Mouse (Mus musculus) lung, postnatal 25 days (tissue): ENCODE measurements at regions not wholly inside any gene's neighbourhood (a gene's known extent, or its start where the extent isn't known, plus 50 kb on each side); places are given as distances from the start of the nearest gene placed in this dataset.

Source experiments
- DNase-seq: peaks from one replicate; pipeline ENCODE4 v3.0.0; 2022; ENCODE audit warnings: low spot score

DNA sequence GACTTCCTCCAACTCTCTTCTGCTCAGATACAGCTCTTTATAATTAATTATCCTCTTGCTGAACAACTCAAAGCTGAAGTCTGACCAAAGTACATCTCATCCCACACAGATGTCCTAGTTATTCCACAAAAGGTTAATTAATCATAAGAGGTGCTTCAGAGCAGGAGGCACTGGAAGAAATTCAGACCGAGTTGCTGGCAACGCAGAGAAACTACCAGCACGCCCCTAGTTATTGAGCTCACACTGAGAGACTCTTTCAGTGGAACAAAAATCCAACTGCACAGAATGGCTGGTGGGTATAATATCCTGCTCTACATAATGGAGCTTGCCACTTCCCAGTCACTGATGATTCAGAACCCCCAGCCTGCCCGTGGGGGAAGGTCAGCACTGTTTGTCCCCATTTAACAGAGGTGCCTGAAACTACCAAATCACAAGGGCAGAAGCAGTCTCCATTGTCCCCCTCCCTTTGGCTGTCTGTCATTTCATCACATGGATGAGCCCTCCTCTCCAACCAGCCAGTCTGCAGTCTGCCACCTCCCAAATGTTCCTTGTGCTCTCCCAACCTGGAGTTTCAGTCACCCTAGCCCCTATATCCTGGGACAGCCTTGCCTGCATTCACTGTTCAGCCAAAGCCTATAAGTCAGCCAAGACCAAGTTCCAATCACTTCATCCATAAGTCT, 170.3 kb upstream of the Creb1 start:
- DNase-seq = no peak

DNA sequence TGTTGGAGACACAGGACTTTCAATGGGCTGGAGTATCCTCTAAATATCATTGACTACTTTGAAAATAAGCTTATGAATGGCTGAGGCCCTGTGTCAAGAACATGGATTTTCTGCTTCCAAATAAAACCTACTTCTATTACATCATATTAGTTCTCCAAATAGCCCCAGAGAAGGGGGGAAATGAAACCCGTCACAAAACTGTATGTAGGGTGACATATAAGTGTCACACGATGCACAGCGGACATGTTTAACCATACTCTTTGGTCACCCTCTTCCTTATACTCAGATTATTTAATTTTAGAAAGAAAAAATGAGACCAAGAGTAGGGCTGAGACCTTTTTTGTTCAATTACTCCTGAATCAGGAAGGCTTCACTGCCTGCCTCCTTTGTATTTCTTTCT, 189.2 kb upstream of the Creb1 start:
- DNase-seq = no peak

DNA sequence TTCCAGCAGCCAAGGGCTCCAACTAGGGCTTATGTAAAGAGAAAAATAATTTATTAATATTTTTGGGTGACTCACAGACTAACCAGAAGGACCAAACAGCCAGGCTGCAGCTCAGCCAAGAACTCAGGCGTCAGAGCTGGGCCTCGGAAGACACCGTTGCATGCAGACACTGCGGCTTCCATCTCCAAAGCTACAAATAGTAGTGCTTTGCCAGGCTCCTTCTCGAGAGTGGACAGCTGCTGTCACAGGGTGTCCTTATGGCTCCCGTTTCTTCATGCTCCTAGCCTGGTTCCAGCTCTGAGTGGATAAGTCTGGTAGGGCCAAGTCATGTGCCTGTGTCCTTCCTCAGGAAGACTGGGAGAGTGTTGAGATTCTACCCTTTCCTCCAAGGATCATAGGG, 190.8 kb upstream of the Creb1 start:
- DNase-seq = no peak

DNA sequence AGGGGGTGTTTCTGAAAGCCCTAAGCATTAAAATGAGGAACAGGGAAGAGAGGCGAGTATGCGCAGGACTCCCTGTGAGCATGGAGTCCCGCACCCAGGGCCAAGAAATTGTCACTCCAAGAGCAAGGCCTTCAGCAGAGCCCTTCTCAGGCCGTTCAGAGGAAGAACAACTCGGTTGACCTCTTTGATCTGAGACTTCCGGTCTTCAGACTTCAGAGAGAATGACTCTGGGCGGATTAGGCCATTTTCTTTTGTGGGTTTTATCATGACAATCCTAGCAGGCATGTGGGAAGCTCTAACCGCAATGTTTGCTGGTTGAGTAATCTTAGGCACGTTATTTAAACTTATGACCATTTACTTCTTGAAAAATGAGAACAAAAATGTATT, 193.9 kb upstream of the Creb1 start:
- DNase-seq = no peak

DNA sequence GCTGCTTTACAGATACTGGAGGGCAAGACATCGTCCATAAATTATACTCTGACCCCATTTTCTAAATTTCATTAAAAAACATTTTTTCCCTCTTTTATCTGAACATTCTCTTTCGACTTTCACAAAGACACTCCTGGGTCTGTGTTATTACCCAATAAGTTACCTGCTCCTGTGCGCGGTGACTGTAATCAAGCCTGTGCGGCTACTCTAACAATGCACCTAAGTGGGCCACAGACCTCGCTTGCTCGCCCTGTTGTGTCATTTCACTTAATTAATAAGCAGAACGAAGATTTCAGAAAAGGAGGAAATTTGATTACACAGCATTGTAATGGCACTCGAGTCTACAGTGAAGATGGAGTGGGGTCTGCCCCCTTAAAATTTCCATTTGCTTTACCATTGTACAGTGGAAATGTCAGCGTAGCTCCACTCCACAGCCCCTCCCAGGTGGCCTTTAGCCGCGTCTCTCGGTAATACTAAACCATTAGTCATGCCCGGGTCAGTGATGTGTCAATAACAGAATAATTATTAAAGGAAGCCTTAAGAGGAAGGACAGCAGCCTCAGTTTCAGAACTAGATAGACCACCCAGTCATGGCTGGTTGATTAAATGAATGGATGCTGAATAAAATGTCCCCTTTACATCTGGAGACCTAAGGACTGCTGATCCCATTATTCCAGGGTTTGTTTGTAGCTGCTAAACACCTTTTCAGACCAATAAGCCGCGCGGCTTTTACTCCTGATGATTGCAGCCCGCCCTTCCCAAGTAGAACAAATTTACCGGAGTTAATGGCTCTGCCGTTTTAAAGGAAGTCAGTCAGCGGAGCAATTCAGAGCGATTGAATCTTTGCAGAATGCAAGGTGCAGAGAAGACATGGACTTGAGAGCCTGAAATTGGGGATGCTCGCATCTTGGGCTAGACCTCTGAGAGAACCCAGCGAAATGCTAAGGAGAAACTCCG, 194.5 kb upstream of the Creb1 start:
- no peak for DNase-seq

DNA sequence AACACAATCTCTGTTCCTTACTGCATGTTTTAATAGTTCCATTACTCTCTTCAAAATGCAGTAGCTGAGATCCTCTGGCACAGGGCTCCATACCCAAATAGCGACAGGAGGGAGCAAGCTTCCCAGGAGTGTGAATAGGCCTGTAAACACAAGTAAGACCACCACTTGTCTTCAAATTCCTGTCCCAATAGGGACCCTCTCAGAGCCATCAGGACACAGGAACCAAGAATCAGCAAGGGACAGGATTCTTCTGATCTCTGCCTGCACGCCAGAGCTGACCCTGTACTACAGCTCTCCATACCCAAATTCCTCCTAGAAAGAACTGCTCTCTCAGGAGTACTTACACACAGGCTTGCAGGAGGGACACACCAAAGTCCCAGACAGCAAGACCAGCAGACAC, 200.9 kb upstream of the Creb1 start:
- no peak for DNase-seq

DNA sequence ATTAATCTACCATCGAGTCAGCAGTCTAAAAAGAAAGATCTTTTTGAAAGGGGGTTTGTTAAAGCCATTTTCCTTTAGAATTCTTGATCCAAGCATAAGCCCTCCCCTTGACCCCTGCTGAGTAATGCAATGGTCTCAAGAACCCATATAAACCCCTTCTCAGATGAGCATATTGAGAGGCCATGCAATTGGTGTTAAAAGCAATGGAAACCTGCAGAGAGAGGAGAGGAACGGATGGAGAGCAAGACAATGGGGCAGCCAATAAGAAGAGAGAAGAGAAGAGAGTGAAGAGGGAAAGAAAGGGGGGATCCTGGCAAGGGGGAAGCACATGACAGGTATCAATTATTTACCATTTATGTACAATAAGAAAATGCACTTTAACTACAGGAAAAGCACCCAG, 201.7 kb upstream of the Creb1 start:
- DNase-seq = no peak

DNA sequence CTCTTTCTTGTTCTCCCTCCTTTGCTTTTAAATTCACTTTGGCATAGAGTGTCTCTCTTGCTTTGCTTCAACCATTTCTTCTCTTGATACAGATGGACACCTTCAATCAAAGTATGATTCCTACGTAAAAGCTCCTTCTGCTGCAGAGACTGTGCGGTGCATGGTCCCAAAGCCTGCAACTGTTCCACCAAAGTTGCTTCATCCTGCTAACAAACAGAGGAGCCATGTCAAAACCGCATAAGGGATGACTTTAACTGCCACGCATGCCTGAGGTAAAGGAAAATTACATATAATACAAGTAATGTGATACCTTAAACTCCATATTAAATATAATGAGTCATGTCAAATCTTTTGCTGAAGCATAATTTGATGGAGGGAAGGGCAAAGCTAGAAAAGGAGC, 200.1 kb upstream of the Klf7 start:
- no peak for DNase-seq

DNA sequence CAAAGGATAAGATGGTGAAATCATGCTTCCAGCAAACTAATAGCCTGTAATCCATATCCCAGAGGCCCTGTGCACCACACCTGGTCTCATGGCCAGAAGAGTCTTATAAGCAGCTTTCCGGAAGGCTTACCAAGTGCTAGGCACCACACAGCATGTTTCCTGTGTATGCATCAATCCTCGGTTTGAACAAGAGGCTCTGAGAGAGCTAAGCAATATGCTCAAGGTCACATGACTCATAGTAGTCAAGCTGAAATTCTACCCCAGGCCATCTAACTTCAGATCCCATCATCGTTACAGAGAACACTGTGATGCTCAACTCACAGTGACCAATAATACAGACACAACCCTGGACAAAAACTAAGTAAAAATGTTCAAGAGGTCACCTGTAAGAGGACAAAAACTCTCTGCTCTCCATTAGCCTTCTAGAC, 197.1 kb upstream of the Klf7 start:
- DNase-seq = no peak

DNA sequence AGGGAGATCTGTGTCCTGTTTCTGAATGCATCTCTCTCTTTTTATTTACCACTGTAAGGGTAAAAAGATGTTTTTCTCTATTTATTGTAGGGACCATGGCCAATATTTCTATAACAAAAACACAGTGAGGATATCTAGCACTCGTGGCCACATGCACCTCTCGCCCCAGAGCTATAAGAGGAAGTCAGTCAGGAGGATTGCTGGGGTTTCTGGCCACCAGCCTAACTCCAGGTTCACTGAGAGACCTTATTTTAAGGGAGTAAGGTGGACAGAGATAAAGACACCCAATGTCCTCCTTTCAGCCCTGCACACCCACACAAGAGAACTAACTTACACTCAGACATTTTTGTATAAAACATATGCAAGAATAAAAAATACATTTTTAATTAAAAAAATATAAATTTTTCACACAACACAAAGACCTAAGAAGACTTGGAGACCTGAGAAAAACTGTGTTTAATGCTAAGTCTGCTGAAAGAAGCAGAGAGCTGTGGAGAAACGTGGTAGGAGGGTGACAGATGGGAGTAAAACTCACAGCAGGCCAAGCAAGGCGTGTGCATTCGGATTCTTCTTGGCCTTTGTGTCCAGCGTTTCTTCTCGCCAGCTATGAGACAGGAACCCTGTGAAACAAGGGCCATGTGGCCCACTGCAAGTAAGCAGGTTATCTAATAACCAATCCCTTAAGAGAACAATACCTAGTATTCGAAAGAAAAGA, 196.5 kb upstream of the Klf7 start:
- DNase-seq = no peak

DNA sequence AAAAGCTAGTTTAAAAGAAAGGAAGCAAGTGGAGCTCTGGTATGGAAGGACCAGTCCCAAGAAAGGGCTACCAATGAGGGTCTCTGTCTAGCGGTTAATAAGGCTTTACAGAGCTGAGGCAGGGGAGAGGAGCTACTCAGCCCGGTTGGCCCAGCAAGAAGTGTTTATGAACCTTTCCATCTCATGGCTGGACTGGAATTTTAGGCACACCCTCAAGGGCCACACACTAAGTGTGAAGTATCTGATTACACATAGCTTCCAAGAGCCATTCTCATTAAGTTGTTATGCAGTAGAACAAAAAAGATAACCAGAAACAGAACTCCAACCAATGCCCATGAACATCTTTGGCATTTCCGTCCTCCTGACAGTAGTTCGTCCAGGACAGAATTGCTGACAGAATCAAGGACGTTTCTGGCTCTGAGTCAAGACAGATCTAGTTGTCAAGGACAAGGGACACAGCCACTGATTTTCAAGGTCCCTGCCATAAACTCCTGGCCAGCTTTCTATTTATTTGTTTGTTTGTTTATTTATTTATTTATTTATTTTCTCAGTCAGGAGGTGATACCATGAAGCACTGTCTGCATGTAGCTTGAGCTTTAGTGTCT, 195.1 kb upstream of the Klf7 start:
- DNase-seq = no peak

DNA sequence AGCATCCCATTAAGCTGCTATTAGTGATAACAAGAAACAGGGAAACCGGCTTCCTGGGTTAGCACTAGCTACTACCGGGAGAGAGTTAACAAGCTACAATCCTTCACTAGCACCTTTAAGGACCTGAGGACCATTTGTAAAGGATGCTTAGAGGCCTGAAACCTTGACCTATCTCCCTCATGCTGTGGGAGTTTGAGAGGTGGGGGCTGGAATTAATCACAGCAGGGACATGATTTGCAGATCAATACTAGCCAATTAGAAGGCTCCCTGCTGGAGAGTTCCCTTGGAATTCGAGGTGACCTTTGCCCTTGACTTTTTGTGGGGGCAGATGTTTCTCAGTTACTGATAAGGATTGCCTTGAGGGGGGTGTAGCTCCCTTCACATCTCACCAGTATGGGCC, 189.3 kb upstream of the Klf7 start:
- no peak for DNase-seq

DNA sequence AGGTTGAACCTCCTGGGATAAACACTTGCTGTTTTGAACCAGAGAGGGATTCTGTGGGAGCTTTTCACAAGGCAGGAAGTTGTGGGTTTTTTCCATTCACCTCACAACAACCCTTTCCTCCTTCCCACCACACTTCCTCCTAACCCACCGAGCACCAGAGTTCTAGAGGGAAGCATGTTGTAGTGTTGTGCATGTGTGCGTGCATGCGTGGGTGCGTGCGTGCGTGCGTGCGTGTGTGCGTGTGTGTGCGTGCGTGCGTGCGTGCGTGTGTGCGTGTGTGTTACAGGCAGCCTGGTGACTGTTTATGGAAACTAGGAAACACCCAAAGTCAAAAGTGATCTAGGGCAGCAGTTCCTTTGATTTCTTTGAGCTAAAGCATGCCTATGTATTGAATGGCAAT, 186.5 kb upstream of the Klf7 start:
- no peak for DNase-seq

DNA sequence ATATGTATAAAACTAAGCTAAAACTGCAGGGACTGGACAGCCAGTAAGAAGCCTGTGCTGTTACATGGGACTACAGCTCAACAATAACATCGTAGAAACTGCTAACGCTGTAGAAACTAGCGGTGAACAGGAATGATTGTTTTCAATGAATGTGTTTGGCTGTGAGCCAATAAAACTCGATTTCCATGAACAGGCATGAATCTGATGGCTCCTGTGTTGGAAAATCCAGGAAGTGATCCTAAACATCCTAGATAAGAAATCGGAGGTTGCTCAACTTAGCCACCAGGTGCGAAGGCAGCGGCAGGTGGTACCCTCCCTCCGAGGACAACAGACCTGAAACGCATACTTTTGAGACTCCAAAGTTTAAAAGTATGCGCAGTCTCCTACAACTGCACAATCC, 186.0 kb upstream of the Klf7 start:
- no peak for DNase-seq

DNA sequence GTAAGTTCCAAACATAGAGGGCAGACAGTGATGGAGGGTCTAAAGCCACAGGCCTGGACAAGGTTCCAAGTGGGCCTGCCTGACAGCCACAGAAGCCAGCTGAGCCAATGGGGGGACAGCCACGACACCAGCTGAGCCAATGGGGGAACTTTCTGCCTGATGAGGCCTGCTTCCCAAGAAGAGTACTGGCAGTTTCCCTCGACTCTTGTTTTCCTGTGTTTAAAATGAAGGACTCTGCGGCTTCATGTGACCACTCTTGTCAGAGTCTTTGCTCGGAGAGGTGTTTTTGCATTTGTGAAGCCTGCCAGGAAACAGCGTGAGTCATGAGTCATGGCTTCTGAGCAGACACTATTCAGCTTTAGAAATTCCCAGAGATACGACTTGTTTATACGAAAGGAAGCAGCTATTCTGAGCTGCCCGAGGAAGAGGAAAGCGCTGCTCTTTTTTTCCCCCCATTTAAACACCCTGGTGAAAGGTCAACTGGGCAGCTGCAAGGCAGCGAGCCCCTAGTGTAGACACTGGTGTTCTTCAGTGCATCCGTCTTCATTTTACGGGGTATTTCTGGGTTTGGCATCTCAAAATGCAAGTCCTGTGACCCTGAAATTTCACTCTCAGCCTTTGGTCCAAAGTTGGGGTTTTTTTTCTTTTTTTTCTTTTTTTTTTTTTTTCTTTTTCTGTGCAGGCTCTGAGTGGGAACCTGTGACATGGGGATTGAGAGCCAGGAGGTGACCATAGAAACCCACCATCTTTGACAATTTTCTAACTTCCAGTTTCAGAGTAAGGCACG, 183.5 kb upstream of the Klf7 start:
- peak; percentile 85 for DNase-seq

DNA sequence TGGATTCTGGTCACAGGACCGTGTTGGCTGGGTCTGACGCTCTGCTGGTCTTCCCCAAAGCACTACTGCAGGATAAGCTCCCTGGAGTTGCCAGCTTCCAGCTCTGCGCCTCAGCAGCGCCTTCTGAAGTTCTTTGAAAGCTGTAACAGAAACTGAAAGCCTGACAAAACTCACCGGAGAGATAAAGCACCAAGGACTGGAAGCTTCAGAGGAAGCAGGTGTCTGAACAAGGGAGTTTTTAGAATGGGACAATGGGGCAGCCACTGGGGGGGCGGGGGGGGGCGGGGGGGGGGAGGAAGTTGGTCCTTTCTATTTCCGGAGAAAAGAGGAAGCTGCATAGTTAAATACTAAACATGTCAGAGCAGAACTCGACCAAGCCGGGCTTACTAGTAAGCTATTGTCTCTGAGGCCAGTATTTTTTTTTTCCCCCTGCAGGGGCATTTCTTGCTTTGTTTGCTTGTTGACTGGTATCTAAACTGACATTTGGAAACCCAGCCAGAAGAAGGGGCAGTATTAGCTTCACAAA, 180.8 kb upstream of the Klf7 start:
- DNase-seq = peak; percentile 73

DNA sequence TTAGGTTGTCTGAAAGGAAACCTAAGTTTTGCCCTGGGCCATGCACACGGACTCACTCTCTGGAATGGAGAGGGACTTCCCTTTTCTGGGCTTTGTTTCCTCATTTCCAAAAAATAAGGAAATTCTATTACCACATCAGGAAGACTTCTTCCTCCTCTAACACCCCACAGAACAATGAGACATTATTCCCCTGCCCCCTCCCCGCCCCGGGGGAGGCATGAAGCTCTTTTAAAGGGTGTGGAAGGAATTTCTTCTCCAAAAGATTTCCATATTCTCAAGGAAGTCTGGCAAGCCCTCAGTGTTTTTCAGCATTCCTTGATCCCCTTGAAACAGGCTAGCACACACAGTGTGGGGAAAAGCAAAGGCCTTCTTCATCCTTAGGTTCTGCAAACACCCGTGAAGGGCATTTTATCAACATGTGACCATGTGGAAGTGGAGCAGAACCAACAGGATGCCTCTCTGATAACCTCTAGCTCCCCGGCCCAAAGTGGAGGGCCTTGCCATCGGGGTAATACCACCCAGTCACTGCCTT, 179.5 kb upstream of the Klf7 start:
- no peak for DNase-seq

DNA sequence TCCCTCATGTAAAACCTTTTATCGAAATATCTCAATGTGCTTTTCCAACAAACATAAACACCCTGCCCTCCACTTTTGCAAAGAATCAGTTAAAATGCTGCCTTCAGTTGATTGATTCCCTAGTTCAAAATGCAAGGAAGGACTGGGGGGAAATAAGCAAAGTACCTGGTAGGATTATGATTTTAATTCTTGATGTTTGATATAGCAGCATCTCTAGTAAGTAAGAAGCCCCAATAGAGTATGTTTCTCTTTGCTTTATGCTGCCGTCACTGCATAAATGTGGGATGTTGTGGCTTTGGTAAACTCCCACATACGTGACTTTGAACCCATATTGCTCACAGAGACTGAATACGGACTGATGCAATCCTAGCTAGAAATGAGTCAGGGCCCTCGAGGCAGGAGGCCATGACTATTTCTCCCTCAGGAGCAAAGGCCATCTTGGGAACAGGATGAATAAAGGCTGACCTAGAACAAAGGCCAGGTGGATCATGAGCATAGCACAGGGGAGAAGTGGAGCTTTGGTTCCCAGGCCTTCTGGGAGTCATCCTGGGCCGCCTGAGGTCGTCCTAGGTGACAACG, 179.0 kb upstream of the Klf7 start:
- DNase-seq = no peak

DNA sequence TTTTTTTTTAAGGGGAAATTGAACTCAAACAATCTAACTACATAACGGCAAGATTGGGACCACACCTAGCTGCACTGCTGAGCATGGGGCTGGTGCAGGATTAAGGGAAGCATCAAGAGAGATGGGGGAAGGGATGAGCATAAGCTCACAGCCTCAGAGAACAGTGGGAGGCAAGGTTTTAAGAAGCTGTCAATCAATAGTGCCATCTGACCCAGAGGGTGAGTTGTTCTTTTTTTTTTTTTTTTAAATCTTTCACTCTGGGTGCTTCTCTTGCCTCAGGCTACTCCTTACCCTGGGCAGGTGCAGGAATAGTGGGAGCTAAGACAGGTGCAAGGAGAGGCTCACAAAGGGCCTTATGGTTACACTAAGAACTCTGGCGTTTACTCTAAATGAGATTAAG, 176.9 kb upstream of the Klf7 start:
- no peak for DNase-seq

DNA sequence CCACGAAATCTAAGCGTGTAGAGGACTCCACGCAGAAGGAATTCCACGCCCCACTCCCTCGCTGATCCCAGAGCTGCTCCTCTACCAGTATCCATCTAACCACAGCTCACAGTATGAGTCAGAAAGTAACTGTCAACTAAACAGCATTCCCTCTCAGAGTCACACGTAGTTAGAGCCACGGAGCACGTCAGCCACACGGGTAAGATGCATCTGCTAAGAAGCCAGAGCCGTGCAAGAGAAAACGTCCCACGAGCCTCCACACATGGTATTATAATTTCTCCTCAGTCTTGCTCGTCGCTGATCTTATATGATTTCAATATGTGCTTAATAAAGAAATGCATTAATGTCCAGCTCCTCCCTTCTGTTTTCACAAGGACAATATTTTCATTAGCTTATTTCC, 176.1 kb upstream of the Klf7 start:
- DNase-seq = no peak

DNA sequence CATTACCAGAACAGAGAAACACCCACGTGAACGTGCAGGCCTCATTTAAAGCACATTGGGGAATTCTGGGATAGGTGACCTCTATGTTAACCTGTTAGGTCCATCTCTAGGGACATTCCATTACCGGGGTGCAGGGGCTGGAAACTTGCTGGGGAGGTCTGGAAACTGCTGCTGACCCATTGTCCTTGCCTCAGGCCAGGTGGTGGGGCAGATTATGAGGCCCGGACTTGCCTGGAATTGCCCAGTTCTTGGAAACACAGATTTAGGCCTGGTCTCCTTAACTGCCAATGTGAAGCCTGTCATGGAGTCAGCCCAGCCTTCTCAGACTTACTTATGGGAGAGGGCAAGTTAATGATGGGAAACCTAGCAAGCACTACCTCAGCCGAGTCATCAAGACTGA, 175.3 kb upstream of the Klf7 start:
- no peak for DNase-seq
